Mouse (Mus musculus) gastrocnemius, postnatal 10 days (tissue): ENCODE data around the gene Fam118a. TPM values are rescaled to one million over a fixed set of nuclear protein-coding genes. Genes with fewer than 3 reads are reported as not detected.
"Not testable (repeated sequence)": the region's sequence is repeated elsewhere in the genome, so short reads cannot be mapped to it uniquely, and the experiment has no call there.

Source experiments
- DNase-seq: peaks from one replicate; pipeline ENCODE4 v3.0.0; 2021; ENCODE audit warnings: mixed read lengths
- total RNA-seq, 2 experiments: library from RNA; stranded (reverse); gene quantifications; 2 replicates each; pipeline ENCODE4 v1.2.3; 2021

Gene Fam118a
- total RNA-seq, 2 experiments from 2014 or later = 7.0 to 7.1 TPM

DNA sequence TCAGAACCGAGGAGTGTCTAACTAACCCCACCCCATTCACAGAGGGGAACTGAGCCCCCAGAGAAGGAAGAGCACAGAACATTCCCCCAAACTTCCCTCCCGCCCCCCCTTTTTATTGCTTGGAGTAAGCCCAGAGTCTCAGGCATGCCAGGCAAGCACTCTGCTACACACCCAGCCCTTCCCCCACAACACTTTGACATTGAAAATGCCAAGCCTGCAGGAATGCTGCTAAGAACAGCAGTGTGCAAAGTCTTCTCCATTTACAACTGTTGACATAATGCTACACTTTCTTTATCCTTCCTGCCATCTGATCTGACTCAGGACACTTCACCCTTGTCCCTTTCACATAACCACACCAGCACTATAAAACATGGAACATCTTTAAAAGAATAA lies 16.1 kb upstream of the Fam118a start:
- no peak for DNase-seq

DNA sequence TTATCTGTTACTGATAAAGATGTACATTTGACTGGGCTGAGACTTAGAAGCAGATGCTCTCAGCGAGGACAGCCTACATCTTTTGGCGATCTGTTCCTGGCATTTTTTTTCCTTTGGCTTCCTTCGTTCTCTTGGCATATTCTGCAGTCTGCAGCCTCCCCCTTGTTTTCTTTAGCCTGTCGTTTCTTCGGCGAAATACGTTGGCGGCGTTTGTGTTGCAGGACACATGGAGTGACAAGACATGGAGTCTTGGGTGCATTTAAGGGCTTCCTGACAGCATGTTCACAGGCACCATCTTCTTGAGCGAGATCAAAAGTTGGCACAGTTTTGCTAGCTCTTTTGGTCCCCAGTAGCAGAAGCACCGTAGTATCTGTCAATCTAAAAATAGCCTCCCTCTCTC lies 13.0 kb upstream of the Fam118a start:
- no peak for DNase-seq

GRCm38 (mm10) chr15:85016951-85017664 lies 11.6 kb upstream of the Fam118a start, which contains the start of gene Upk3a:
Upk3a (plus strand) TSS chr15:85017141.
- no peak for DNase-seq

GRCm38 (mm10) chr15:85022211-85022610 lies 6.5 kb upstream of the Fam118a start:
- no peak for DNase-seq

GRCm38 (mm10) chr15:85026197-85026596 lies 2.6 kb upstream of the Fam118a start:
- no peak for DNase-seq

- DNase-seq = no peak
These were observed 1.0 kb upstream of the Fam118a start for GRCm38 (mm10) chr15:85027740-85028139.

- not testable (repeated sequence) for DNase-seq
These were observed 1.9 kb downstream of the Fam118a start for GRCm38 (mm10) chr15:85030643-85031042.

DNA sequence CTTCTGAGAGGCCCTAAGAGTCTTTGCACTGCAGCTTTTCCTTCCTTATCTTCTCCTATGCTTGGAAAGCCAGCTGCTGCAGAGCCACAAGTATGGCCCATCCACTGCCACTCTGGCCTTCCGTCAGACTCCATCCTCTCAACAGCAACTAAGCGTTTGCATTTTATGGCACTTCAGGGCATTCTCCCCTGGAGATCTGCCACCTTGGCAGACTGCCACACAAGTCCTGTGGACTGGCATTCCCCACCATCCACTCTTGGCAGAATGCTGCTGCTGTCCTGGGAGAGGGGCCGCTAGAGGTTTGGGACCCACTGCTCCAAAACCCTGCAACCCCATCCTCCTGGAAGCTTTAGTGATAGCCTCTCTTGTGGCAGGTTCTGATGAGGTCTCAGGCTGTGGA lies 3.1 kb downstream of the Fam118a start:
- DNase-seq = no peak

- not testable (repeated sequence) for DNase-seq
These were observed 5.2 kb downstream of the Fam118a start for GRCm38 (mm10) chr15:85033916-85034315.

- DNase-seq = peak; percentile 98
These were observed 8.0 kb downstream of the Fam118a start for GRCm38 (mm10) chr15:85036566-85037342.

DNA sequence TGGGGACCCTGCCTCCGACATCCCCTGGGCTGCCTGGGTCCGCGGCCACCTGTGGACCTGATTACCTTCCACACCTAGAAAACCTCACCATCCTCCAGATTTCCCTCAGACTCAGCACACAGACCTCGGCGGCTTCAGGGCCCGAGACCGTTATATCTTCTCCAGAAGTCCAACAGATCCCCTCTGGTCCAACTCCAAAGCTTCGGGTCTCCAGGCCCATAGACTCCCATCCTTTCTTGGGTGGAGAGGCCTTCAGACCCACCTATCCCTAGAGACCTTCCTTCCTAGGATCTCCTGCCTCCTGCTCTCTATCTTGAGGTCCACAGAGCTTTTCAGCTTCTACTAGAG lies 8.6 kb downstream of the Fam118a start:
- no peak for DNase-seq

DNA sequence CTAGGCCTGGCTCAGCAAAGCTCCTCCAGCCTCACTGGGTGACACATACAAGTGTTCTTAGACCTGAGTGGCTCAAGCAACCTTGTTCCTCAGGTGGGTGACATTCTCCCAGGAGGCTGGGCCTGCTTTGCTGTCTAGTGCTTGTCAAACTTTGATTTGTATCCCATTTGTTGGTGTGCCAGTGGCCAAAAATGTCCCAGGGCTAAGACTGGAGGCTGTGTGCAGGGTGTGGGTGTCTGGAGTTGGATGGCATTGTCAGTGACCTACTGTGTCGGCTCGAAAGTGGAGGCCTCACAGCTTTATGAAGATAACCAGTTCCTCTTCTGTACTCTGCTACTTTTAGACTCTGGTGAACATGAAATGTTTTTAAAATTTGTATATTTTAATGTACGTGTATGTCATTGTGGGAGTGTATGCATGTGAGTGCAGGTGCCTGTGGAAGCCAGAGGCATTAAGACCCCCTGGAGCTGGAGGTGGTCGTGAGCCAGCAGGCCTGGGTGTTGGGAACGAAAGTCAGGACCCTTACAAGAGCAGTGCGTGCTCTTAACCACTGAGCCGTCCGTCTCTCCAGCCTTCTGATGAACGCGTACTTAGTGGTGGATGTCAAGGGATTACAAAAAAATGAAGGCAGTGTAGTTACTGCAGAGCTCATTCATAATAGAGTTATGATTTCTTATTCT lies 12.9 kb downstream of the Fam118a start:
- DNase-seq = no peak

DNA sequence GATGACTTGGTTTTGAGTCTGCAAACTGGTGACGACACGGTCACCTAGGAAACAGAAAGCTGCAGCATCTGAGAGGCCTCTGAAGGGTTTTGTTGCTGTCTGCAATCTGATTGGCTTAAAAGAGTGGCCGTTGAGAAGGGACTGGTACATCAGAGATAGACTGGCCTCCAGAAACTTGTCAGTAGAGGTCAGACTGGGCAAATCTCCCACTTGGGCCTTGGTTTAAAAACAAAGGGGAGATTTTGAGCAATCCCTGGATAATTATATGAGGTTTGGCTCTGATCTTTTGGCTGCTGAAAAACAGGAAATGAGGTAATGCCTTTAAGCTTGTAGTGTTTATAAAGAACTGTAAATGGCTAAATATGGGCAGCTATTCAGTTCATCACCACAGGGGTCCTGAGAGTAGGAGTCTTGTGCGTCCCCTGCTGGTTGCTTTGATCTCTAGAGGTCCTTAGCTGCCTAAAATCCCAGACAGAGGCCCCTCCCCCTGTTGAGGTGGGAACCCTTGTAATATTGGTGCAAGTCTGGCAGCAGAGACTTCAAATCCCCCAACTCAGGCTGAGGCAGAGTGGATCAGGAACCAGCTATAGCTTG lies 13.7 kb downstream of the Fam118a start:
- DNase-seq = peak; percentile 51

DNA sequence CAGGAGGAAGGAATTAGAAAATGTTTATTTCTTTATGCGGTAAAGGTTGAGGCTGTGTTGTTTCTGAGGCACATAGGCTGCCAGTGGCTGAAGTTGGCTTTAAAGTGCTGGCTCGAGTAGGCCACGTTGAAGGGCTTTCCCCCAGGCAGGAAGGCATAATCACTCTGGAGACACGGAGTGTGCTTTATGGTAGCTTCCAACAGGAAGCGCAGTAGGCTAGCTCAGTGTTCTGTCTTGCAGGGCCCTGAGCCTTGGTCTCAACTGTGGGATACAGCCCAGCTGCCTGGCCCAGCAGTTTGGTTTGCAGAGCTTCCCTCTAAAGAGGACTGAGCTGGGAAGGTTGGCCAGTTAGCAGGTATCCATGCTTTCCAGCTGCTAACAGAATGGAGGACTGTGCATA lies 14.4 kb downstream of the Fam118a start:
- DNase-seq = no peak

GRCm38 (mm10) chr15:85043761-85044160 lies 15.0 kb downstream of the Fam118a start:
- no peak for DNase-seq

- no peak for DNase-seq
These were observed 17.6 kb downstream of the Fam118a start for GRCm38 (mm10) chr15:85046230-85046950.

DNA sequence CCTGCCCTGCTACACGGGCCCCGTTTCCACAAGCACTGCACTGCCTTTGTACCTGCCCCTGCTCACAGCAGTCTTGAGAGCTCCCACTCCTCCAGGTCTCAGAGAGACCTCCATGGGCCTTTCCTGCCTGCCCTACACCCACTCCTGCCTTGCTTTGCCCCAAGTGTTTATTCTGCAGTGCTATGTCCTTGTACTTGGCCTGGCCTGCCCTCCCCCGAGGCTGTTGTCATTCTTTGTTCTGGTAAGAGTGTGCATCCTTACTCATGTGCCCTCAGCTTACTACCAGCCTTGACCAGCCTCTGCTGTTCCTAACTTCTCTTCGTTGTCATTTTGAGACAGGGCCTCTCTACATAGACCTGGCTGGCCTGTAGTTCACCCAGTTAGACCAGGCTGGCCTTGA lies 19.1 kb downstream of the Fam118a start:
- DNase-seq = no peak

DNA sequence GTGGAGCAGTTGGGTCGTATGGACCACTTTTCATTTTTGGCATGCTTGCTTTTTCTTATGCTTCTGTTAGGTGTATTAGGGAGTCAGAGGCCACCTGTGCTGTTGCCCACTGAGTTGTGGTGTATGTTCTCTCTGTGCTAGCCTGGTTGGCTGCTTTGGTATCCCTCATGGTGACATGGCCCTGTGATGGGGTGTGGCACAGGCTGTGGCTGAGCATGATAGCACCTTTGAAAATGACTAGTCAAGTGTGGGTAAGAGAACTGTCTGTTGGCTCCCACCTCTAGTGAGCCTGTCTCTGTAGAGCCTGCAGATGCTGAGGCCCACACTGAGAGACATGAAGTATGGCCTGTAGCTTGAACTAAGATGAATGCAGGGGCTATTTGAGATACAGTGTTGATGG lies 21.0 kb downstream of the Fam118a start:
- DNase-seq = no peak

- DNase-seq = no peak
These were observed 25.4 kb downstream of the Fam118a start for GRCm38 (mm10) chr15:85054098-85054497.

DNA sequence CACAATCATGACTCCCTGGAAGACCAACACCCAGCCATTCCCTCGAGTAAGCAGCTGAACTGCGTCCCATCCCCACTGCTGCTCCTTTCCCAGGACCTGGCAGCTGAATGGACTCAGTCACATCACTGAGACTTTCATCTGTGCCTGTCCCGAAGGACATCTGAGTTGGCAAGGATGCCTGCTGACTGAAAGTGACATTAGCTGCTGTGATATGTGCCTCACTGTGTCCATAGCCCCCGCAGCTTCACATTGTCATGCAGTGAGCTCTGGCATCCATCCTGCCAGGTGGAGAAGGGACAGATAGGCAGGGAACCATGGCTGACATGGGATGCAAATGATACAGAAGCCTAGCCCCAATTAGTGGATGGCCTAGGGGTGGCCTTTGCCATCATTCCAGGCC lies 26.4 kb downstream of the Fam118a start:
- no peak for DNase-seq

DNA sequence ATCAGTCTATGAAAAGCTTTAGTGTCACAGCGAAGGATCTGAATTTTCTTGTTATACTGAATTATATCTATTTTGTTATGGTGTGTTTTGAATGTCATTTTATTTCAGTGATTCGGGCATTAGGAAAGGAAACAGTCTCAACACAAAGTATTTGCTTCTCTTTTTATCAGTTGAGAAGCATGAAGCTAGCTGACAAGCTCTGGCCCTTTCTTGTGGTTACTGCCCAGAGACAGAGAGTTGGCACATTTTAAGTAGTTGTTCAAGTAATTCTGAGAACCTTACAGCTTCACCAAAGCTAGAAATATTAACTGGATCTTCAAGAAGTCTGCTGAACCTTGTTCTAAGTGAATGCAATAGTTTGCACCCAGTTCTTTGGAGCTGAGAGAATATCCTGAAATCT lies 34.7 kb downstream of the Fam118a start:
- DNase-seq = no peak

DNA sequence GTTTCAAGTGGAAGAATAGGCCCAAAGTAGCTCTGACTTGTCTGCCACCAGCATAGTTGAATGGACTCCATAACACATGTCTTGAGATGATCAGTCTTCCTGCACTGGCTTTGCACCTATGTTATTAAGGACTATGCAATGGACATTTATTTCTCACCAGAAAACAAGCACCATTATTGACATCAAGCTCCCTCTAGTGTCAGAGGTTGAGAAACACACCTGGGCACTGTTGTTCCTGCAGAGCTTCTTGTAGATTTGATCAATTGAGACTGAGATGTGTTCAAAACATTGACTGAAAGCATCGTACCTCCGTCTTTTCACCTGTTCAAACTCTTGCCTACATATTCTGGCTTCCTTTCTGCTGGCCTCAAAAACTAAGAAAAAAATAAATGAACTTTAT lies 41.8 kb downstream of the Fam118a start:
- DNase-seq = no peak
